Mouse (Mus musculus) embryo, embryonic 9.5 days (tissue): Measurements from ENCODE around the gene Dmac2.
A peak's percentile ranks its signal among the peaks of the same experiment; 100 is the strongest.

Source experiments
- DNase-seq: peaks from one replicate; pipeline ENCODE4 v3.0.0-alpha.2; 2017; ENCODE audit errors: extremely low spot score

Gene Dmac2

GRCm38 (mm10) chr7:25652244-25652759 is 33.1 kb downstream of the Dmac2 start:
- no peak for DNase-seq

- no peak for DNase-seq
These were observed 36.6 kb downstream of the Dmac2 start for GRCm38 (mm10) chr7:25655601-25656428.

- no peak for DNase-seq
These were observed 38.6 kb downstream of the Dmac2 start for GRCm38 (mm10) chr7:25657785-25658184.

GRCm38 (mm10) chr7:25658657-25659472 is 39.7 kb downstream of the Dmac2 start, which contains the start of the genes Bckdha and Exosc5:
Gene Bckdha, minus strand, starts transcription at chr7:25658981.
Gene Exosc5, plus strand, starts transcription at chr7:25659164.
- peak; percentile 98 for DNase-seq

DNA sequence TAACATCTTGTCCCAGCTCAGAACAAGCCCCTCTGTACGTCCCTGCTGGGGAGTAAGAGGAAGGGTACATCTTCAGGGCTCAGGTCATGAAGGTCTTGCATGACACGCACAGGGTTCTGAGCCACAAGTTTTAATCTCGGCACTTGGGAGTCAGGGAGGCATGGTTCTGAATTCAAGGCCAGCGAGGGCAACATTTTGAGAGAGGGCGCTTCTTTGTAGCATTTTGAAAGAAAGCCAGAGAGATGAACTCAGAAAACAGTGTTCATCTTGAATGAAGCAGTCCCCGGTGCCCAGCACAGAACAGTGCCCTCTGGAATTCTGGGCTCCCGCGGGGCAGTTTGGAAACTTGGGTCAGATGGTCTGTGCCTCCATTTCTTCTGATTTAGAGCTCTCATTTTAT is 47.2 kb downstream of the Dmac2 start:
- no peak for DNase-seq

DNA sequence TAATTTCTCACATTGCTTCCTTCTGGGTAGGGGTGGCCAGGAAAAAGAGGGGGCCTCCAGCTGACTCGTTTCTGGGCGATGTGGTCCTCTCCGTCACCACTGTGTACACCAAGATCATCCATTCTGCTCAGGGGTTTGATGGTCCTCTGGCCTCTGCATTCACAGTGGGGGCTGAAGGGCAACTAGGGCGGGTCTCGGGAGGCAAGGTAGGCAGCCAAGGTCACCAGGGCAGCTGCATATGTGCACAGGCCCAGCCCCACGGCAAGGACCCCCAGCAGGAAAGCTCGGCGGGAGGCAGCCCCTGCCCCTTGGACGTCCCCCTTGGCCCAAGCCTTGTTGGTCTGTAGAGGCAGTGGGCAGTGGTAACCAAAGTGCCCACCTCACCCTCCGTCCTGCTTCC is 49.9 kb downstream of the Dmac2 start:
- no peak for DNase-seq

DNA sequence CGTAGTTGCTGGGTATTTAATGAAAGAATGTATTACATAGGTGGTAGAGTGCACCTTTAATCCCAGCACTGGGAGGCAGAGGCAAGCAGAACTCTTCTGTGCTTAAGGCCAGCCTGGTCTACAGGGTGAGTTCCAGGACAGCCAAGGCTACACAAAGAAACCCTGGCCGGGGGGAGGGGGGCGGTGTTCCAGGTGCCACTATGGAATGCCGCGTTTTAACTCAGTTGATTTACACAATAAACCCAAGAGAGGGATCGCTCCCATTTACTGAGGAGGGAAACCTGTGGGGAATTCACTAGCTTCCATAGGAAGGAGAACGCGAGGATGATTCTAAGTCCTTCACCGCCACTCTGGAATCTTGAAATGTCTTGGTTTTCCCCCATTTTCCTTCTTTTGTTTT is 50.4 kb downstream of the Dmac2 start:
- no peak for DNase-seq

- no peak for DNase-seq
These were observed 50.9 kb downstream of the Dmac2 start for GRCm38 (mm10) chr7:25670096-25670495.

DNA sequence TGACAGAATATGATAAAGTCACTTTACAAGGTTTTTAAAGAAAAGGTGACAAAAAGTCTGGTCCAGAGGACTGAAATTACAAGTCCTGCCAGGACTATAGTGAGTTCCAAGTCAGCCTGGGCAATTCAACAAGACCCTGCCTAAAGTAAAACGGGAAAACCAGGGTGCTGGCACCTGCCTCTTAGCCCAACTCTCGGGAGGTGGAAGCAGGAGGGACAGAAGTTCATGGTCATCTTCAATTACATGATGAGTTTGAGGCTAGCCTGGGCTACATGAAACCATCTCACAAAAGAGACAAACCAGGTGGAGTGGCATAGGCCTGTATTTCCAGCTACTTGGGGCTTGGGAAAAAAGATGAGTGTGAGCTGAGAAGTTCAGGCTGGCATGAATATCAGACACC is 52.5 kb downstream of the Dmac2 start:
- DNase-seq: no peak

GRCm38 (mm10) chr7:25672442-25672841 is 53.2 kb downstream of the Dmac2 start:
- DNase-seq: no peak

DNA sequence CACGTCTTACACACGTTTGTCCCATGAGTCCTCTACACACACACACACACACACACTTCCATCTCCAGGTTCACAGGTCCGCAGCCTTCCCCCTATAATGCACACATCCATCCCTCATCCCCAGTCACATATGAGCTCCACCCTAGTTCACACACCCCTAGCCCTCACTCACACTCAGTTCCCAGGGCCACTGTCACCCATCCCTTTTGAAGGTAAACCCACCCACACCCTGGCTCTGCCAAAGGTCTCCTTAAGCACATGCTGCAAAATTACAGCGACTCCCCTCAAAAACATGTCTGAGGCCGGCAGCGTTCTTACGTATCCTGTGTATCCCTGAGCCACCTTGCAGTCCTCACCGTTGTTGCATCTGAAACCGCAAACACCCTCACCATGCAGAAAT is 55.1 kb downstream of the Dmac2 start:
- DNase-seq: no peak

- DNase-seq: no peak
These were observed 55.6 kb downstream of the Dmac2 start, which contains the start of gene Tmem91 for GRCm38 (mm10) chr7:25674719-25675300. Gene Tmem91, minus strand, starts transcription at chr7:25675166.
